Mouse (Mus musculus): ENCODE measurements around the gene Grap.
A peak's percentile ranks its signal among the peaks of the same experiment; 100 is the strongest.

Gene Grap

GRCm38 (mm10) chr11:61656148-61656850, 3.2 kb downstream of the Grap start:
- no peak for DNase-seq (ENCODE audit: low read depth, low spot score)

- DNase-seq (ENCODE audit: low read depth, low spot score), result no peak
Measured at GRCm38 (mm10) chr11:61657432-61657831, 4.4 kb downstream of the Grap start.

- DNase-seq (ENCODE audit: low read depth, low spot score), result no peak
Measured at GRCm38 (mm10) chr11:61658360-61658922, 5.4 kb downstream of the Grap start.

GRCm38 (mm10) chr11:61659011-61659858, 6.2 kb downstream of the Grap start:
- no peak for DNase-seq (ENCODE audit: low read depth, low spot score)

- no peak for DNase-seq (ENCODE audit: low read depth, low spot score)
Measured at GRCm38 (mm10) chr11:61660001-61660400, 6.9 kb downstream of the Grap start.

GRCm38 (mm10) chr11:61660806-61661392, 7.8 kb downstream of the Grap start:
- DNase-seq (ENCODE audit: low read depth, low spot score), result no peak

GRCm38 (mm10) chr11:61662189-61662588, 9.1 kb downstream of the Grap start:
- no peak for DNase-seq (ENCODE audit: low read depth, low spot score)

- no peak for DNase-seq (ENCODE audit: low read depth, low spot score)
Measured at GRCm38 (mm10) chr11:61665401-61665800, 12.3 kb downstream of the Grap start.

- DNase-seq (ENCODE audit: low read depth, low spot score), result peak; percentile 54
Measured at GRCm38 (mm10) chr11:61665991-61666799, 13.1 kb downstream of the Grap start.

GRCm38 (mm10) chr11:61667248-61667647, 14.2 kb downstream of the Grap start:
- no peak for DNase-seq (ENCODE audit: low read depth, low spot score)

GRCm38 (mm10) chr11:61667782-61668181, 14.7 kb downstream of the Grap start:
- DNase-seq (ENCODE audit: low read depth, low spot score), result no peak

GRCm38 (mm10) chr11:61669492-61670490, 16.7 kb downstream of the Grap start:
- no peak for DNase-seq (ENCODE audit: low read depth, low spot score)

GRCm38 (mm10) chr11:61671781-61672383, 18.8 kb downstream of the Grap start:
- no peak for DNase-seq (ENCODE audit: low read depth, low spot score)

GRCm38 (mm10) chr11:61673686-61674085, 20.6 kb downstream of the Grap start:
- DNase-seq (ENCODE audit: low read depth, low spot score), result peak; percentile 34

GRCm38 (mm10) chr11:61674151-61674838, 21.2 kb downstream of the Grap start:
- peak; percentile 12 for DNase-seq (ENCODE audit: low read depth, low spot score)

GRCm38 (mm10) chr11:61674839-61675159, 21.7 kb downstream of the Grap start:
- DNase-seq (ENCODE audit: low read depth, low spot score), result peak; percentile 83

- no peak for DNase-seq (ENCODE audit: low read depth, low spot score)
Measured at GRCm38 (mm10) chr11:61675332-61675731, 22.3 kb downstream of the Grap start.

- DNase-seq (ENCODE audit: low read depth, low spot score), result no peak
Measured at GRCm38 (mm10) chr11:61676216-61676854, 23.3 kb downstream of the Grap start.

- DNase-seq (ENCODE audit: low read depth, low spot score), result no peak
Measured at GRCm38 (mm10) chr11:61677709-61678108, 24.6 kb downstream of the Grap start.

Measured in ES-CJ7 (cell line).